Mouse (Mus musculus) E14TG2a.4 (cell line): ENCODE data around the gene Slc9a6.

ENCODE experiments used
- CTCF ChIP-seq: conservative IDR thresholded peaks from 2 replicates; pipeline ENCODE4 v1.5.1; 2014; ENCODE audit warnings: low read length
- NANOG ChIP-seq: IDR thresholded peaks from 2 replicates; pipeline ENCODE4 v1.6.1; 2014; ENCODE audit warnings: borderline replicate concordance, low read length, mixed read lengths

- peak; percentile 48 for TF ChIP-seq CTCF
- no peak for TF ChIP-seq NANOG
Observed at GRCm38 (mm10) chrX:56572465-56572864, 37.1 kb upstream of the Slc9a6 start.
